Mouse (Mus musculus) liver, adult 2 months (tissue): ENCODE measurements at regions not wholly inside any gene's neighbourhood (a gene's known extent, or its start where the extent isn't known, plus 50 kb on each side); places are given as distances from the start of the nearest gene placed in this dataset.

Source experiments
- CTCF ChIP-seq: fragments of 200-500 bp; IDR thresholded peaks from 2 replicates; pipeline ENCODE4 v1.5.1; 2011; ENCODE audit warnings: low read depth, low read length, control low read depth
- POLR2A ChIP-seq: fragments of 200-500 bp; IDR thresholded peaks from 2 replicates; pipeline ENCODE4 v1.6.1; 2011; ENCODE audit warnings: low read length, control low read depth; ENCODE audit not compliant: insufficient read depth; ENCODE audit errors: extremely low read depth

- TF ChIP-seq POLR2A (no peak), CTCF (no peak)
Observed at GRCm38 (mm10) chr16:84615683-84616082, 100.8 kb downstream of the A730009L09Rik start.
